Mouse (Mus musculus): Measurements from ENCODE around the gene Zbtb3. TPM values are rescaled to one million over a fixed set of nuclear protein-coding genes. Genes with fewer than 3 reads are reported as not detected.

The Zbtb3 gene
- 1 to 10 TPM; 1.0 to 1.4 TPM for total RNA-seq (2021)
- long read RNA-seq, experiment 1, partial matches to known transcripts, result 0 of 3 reads
- long read RNA-seq, experiment 1, other reads (novel, unspliced or antisense), result 0 of 3 reads
- long read RNA-seq, experiment 2, partial matches to known transcripts, result 0 of 3 reads
- long read RNA-seq, experiment 2, other reads (novel, unspliced or antisense), result 2 of 3 reads

DNA sequence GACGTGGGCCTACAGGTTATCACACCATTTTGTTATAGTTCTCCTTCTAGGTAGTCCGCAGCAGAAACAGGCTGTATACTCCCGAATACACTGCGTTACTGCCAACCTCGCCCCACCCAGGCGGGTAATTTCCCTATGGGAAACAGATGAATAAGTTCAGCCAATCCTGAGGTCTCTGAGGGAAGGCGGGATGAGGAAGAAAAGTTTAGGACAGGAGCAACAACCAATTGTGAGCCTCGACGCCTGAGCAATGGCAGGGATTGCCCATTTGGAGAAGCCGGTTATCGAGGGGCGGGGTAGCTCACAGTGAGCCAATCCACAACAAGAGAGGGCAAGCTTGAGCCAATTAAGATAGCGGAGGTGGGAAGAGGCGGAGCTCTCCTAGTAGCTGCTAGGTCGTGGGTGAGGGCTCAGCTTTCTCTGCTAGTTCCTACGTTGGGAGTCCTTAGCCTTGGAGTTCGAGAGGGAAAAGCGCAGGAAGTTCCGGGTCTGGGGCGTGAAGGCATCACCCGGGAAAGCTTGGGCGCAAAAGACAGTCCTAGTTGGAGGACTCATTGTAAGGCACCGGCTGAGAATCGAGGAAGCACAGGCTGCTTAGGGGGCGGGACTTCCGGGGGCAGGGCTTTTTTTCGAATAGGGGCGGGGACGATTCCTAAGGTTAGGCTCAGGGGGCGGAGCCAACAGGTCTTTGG, at the start of gene Zbtb3:
Gene Zbtb3 (plus strand): TSS at position 426 of the 692 bp plus-strand sequence.
- peak; percentile 78 for DNase-seq

DNA sequence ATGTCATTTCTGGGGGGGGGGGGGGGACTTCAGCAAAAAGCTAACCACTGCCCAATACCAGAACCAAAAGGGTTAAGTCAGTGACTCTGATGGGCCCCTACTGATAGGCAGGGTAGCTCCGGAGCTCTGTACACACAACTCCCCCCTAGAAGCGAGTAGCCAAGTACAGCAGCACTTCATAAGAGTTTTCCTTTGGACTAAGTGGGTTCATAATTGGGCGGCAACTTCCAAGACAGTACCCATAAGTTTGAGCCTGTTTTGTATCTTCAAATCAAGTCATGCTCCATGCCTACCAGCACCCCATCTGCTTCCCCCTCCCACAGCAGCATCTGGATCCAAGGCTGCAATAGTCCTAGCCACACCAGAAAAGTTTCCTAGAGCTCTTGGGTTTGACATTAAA, 46.7 kb upstream of the Zbtb3 start:
- no peak for DNase-seq

DNA sequence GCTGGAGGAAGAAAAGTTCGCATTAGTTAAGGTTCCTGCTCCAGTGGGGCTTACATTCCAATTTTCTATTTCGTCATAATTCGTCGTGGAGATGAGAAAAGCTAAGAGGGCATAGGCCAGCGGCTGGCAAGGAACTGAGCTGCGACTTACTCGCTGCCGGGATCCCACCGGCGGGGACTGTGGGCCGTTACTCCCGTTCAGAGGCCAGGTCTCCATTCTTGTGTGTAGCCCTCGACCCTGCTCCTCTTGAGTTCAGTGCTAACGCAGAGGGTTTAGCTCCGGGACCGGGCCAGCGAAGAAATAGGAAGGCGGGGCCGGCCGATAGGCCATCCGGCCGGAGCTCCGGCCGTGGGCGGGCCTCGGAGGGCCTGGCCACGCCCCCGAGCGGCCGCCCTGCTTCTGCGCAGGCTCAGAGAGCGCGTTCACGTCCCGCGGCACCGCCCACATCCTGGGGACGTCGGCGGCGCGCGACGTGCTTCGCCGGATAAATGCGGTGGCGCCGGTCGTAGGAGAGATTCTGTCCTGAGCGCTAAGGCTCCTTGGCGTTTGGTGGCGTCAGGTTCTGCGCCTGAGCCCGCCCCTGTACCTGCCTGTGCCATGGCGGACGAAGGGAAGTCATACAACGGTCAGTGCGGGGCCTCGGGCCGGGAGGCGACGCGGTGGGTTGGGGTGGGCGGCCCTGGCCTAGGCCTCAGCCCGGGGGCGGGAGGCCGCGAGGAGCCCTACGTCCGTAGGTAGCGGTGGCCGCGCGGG, 45.5 kb upstream of the Zbtb3 start, which contains the start of gene Nxf1:
Gene Nxf1 (plus strand): TSS at position 439 of the 753 bp plus-strand sequence.
- DNase-seq, result peak; percentile 96

DNA sequence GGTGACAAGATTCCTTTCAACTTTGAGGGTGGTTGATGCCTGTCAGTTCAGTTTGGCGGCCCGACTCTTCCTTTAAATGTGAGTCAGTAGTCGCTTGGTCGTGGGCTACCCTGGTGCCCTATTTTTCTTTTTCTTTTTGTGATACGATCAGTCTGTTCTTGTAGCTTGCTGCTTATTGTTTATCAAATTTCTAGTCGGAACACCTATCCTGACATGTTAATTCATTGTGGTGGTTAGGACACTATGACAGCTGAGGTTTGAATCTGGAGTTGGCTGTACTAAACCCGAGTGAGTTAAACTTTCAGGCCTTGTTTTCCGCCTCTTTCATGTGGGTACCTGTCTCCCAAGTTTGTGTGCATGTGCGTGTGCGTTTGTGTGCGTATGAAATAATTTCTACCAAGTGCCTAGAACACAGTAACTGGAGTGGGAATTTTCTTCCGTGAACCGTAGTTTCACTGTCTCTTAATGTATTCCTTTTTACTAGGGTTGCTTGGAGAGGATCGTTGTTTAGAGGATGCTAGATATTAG, 44.8 kb upstream of the Zbtb3 start:
- no peak for DNase-seq

GRCm38 (mm10) chr19:8758899-8759298, 43.5 kb upstream of the Zbtb3 start:
- DNase-seq, result no peak

DNA sequence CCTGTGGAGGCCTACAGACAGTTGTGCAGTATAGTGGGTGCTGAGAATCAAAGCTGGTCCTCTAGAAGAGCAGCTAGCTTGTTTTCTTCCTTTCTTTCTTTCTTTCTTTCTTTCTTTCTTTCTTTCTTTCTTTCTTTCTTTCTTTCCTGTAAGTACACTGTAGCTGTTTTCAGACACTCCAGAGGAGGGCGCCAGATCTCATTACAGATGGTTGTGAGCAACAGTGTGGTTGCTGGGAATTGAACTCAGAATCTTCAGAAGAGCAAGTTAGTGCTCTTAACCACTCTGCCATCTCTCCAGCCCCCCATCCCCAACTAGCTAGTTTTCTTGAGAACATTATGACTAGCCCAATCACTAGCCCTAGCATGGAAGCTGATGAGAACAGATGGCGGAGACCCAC, 41.6 kb upstream of the Zbtb3 start:
- DNase-seq, result no peak

DNA sequence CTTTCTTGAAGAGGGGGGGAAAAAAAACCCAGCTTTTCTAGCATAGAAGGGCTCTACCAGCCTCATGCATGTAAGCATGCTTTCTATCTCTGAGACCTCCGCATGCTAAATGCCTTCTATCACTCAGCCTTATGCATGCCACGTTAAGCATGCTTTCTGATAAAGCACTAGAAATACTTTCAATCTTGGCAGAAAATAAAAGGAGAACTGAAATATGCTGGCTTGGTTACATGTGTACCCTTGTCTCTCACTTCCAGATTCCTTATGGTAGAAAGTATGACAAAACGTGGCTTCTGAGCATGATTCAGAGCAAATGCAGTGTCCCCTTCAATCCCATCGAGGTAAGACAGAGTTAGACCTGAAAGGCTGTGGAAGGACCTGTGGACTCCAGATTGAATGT, 39.1 kb upstream of the Zbtb3 start:
- no peak for DNase-seq

- DNase-seq, result no peak
These were observed 36.8 kb upstream of the Zbtb3 start for GRCm38 (mm10) chr19:8765562-8765961.

GRCm38 (mm10) chr19:8770567-8771270, 31.6 kb upstream of the Zbtb3 start, which contains the start of gene Tmem223:
TSS of gene Tmem223 (plus strand) at chr19:8770996.
- DNase-seq, result peak; percentile 78

DNA sequence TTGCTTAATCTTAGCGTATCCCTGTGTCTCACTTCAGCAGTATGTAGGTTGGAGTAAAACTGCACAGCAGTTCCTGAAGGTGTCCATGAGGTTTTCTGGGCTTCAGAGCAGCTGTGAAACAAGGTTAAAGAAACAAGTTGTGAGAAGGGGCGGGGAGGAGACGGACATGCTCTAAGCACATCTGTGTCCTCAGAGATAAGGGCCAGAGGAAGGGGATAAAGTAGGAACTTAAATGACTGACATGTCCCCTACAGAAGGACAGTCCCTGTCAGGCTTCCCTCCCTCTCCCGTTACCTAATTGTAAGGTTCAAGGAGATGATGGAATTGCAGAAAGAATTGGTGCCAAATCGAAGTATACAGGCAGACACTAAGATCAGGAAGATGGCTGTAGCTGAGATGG, 29.4 kb upstream of the Zbtb3 start:
- no peak for DNase-seq

GRCm38 (mm10) chr19:8773409-8773808, 28.9 kb upstream of the Zbtb3 start:
- no peak for DNase-seq

DNA sequence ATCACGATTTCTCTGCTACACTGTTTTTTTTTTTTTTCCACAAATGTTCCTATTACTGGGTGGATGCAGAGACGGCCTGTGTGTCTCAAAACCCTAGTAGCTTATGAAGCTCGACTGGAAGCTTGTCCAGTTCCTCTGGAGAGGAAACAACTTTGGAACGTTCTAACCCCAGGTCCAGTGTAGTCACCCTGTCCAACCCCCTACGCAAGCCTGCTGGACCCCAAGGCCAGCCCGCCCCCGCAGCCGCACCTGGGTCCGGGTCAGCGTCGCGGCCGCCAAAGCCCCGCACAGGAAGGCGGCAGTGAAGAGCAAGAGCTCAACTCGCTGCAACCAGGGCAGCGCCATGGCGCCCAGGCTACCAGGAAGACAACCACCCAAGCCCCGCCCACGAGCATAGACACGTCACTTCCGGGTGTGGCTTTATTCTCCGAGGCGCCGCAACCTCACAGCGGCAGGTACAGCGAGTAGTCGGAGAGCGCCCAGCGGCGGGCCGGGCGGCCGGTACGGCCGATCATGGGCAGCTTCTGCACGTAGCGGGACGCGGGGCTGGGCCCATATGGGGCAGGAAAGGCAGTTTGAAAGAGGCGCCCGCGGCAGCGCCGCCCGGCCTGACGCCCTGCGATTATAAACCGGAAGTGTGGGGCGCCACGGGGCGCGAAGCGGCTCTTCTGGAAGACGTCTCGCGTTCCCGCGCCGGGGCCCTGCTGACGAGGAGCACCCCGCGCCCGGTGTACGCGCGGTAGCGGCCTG, 28.1 kb upstream of the Zbtb3 start, which contains the start of gene Tmem179b:
Gene Tmem179b (minus strand): TSS at position 382 of the 750 bp plus-strand sequence.
- DNase-seq, result peak; percentile 96

DNA sequence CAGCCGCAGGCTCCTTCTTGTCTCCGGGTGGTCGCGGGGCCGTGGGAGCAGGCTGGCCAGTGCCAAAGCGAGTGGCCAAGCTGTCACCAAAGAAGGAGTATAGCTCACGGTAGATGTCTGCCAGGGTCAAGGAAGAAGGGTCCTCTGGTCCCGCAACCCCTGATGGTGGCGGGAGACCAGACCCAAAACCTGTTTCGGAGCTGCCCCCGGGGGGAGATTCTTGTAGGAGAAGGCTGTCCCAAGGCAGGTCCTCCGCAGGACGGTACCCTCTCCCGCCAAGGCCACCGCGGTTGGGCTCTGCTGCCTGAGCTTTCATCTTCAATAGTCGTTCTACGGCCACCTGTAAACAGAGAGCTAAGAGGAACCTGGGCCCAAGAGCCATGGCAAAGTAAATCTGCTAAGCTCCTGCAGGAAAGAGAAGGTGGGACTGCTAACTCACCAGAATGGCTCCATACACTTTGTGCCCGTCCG, 27.4 kb upstream of the Zbtb3 start:
- DNase-seq, result no peak

- peak; percentile 84 for DNase-seq
These were observed 16.2 kb upstream of the Zbtb3 start, which contains the start of gene Taf6l for GRCm38 (mm10) chr19:8786008-8786781. TSS of gene Taf6l (minus strand) at chr19:8786417.

DNA sequence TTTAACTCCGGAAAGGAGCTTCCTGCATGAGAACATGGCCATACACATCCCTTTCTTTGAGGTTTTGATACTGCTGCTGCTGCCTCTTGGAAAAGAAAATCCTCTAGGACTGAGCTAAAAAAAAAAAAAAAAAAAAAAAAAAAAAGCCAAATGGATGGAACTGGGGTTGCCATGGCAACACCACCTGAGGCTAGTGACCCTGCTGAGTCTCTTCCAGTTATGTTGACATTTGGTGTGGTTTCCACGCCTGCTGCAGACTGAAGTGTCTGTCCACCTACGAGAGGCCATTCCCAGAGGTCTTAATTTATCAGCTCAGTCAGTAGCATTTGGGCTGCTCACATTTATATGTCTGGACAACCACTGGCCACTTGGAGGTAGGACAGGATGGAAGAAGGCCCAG, 13.8 kb upstream of the Zbtb3 start:
- DNase-seq, result no peak

DNA sequence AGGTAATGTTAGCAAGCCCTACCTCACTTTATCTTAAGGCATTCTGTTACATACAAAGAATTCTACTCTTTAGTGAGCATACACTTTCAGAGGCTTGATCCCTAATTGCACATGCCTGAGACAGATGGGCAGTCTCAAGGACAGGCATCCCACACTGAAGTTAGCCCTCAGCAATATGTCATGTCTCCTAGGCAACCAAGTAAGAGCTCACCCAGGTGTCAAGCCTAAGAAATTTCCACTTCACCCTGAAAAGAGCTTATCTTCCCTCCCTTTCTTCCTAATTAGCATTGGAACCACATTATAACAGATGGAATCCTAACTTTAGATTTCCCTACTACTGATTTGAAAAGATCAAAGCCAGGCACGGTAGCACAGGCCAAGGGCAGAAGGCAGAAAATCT, 13.2 kb upstream of the Zbtb3 start:
- no peak for DNase-seq

DNA sequence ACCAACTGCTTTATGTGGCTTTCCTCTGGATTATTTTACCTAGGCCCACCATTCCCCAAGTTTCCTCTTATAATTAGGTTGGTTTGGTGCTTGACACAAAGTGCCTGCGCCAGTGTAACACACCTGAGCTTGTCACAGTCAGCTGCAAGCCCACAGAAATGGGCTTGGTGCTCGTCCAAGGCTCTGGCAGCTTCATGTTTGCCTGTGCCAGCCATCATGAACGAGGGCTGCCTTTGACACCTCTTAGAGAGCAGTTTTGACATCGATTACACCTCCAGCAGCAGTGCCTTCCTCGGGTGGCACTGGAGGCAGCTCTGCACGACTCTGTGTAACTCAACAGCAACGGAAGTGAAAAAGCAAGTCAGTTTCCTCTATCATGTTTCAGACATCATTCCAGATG, 12.2 kb upstream of the Zbtb3 start:
- no peak for DNase-seq

- peak; percentile 85 for DNase-seq
These were observed 4.0 kb upstream of the Zbtb3 start, which contains the start of gene Polr2g for GRCm38 (mm10) chr19:8798264-8798946. TSS of gene Polr2g (minus strand) at chr19:8798577.

DNA sequence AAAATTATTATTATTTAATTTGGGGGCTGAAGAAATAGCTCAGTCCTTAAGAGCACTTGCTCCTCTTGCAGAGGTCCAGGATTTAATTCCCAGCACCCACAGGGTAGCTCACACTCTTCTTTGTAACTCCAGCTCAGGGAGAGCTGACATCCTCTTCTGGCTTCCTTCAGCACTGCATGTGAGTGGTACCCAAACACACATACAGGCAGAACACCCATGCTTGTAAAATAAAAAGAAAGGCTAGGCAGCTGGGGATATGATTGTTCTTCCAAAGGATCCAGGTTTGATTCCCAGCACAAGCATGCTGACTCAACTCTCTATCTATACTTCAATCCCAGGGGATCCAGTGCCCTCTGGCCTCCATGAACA, 3.4 kb upstream of the Zbtb3 start:
- no peak for DNase-seq

All from gastrocnemius, postnatal 10 days (tissue).